Mouse (Mus musculus) small intestine, adult 2 months (tissue): ENCODE results near the gene Cenpm.

Source experiments
- CTCF ChIP-seq: fragments of 200-500 bp; IDR thresholded peaks from 2 replicates; pipeline ENCODE4 v1.5.1; 2012; ENCODE audit warnings: low read depth, mild to moderate bottlenecking, control low read depth, inconsistent platforms, low read length, moderate library complexity, mixed read lengths; ENCODE audit not compliant: insufficient replicate concordance, insufficient read length; ENCODE audit errors: extremely low read depth
- POLR2A ChIP-seq: fragments of 200-500 bp; IDR thresholded peaks from 2 replicates; pipeline ENCODE4 v1.6.1; 2012; ENCODE audit warnings: low read depth, mild to moderate bottlenecking, control low read depth, inconsistent platforms, low read length, moderate library complexity

GRCm38 (mm10) chr15:82229542-82230045 is 15.0 kb downstream of the Cenpm start:
- no peak for TF ChIP-seq CTCF
- no peak for TF ChIP-seq POLR2A
